Mouse (Mus musculus): ENCODE results near the gene Slc16a7. TPM values are rescaled to one million over a fixed set of nuclear protein-coding genes. Genes with fewer than 3 reads are reported as not detected.

The Slc16a7 gene
- total RNA-seq (2017), result 13.7 to 31.0 TPM (median 27.2 TPM) in 3 replicates

- peak; percentile 45 for ATAC-seq (replicated peaks; ENCODE audit: insufficient number of reproducible peaks, low FRiP score, low TSS enrichment, poor library complexity, severe bottlenecking)
These were observed at the start of gene Slc16a7 for GRCm38 (mm10) chr10:125388876-125389786. Gene Slc16a7 (minus strand): TSS chr10:125389465.

- no peak for ATAC-seq (replicated peaks; ENCODE audit: insufficient number of reproducible peaks, low FRiP score, low TSS enrichment, poor library complexity, severe bottlenecking)
These were observed 29.5 kb upstream of the Slc16a7 start for GRCm38 (mm10) chr10:125418795-125419194.

- no peak for ATAC-seq (replicated peaks; ENCODE audit: insufficient number of reproducible peaks, low FRiP score, low TSS enrichment, poor library complexity, severe bottlenecking)
These were observed 10.5 kb upstream of the Slc16a7 start for GRCm38 (mm10) chr10:125399796-125400195.

- peak; percentile 47 for ATAC-seq (replicated peaks; ENCODE audit: insufficient number of reproducible peaks, low FRiP score, low TSS enrichment, poor library complexity, severe bottlenecking)
These were observed 746 bp upstream of the Slc16a7 start for GRCm38 (mm10) chr10:125390011-125390410.

GRCm38 (mm10) chr10:125388481-125388875, 787 bp downstream of the Slc16a7 start:
- ATAC-seq (replicated peaks; ENCODE audit: insufficient number of reproducible peaks, low FRiP score, low TSS enrichment, poor library complexity, severe bottlenecking), result peak; percentile 42

GRCm38 (mm10) chr10:125387782-125388415, 1.4 kb downstream of the Slc16a7 start:
- ATAC-seq (replicated peaks; ENCODE audit: insufficient number of reproducible peaks, low FRiP score, low TSS enrichment, poor library complexity, severe bottlenecking), result no peak

GRCm38 (mm10) chr10:125375526-125375925, 13.7 kb downstream of the Slc16a7 start:
- ATAC-seq (replicated peaks; ENCODE audit: insufficient number of reproducible peaks, low FRiP score, low TSS enrichment, poor library complexity, severe bottlenecking), result no peak

GRCm38 (mm10) chr10:125372666-125373065, 16.6 kb downstream of the Slc16a7 start:
- ATAC-seq (replicated peaks; ENCODE audit: insufficient number of reproducible peaks, low FRiP score, low TSS enrichment, poor library complexity, severe bottlenecking), result no peak

- ATAC-seq (replicated peaks; ENCODE audit: insufficient number of reproducible peaks, low FRiP score, low TSS enrichment, poor library complexity, severe bottlenecking), result no peak
These were observed 17.8 kb downstream of the Slc16a7 start for GRCm38 (mm10) chr10:125371451-125371850.

GRCm38 (mm10) chr10:125370037-125370610, 19.1 kb downstream of the Slc16a7 start:
- ATAC-seq (replicated peaks; ENCODE audit: insufficient number of reproducible peaks, low FRiP score, low TSS enrichment, poor library complexity, severe bottlenecking), result peak; percentile 88

- ATAC-seq (replicated peaks; ENCODE audit: insufficient number of reproducible peaks, low FRiP score, low TSS enrichment, poor library complexity, severe bottlenecking), result no peak
These were observed 30.8 kb downstream of the Slc16a7 start for GRCm38 (mm10) chr10:125358479-125358878.

GRCm38 (mm10) chr10:125352805-125353204, 36.5 kb downstream of the Slc16a7 start:
- ATAC-seq (replicated peaks; ENCODE audit: insufficient number of reproducible peaks, low FRiP score, low TSS enrichment, poor library complexity, severe bottlenecking), result no peak

GRCm38 (mm10) chr10:125348171-125348570, 41.1 kb downstream of the Slc16a7 start:
- no peak for ATAC-seq (replicated peaks; ENCODE audit: insufficient number of reproducible peaks, low FRiP score, low TSS enrichment, poor library complexity, severe bottlenecking)

- no peak for ATAC-seq (replicated peaks; ENCODE audit: insufficient number of reproducible peaks, low FRiP score, low TSS enrichment, poor library complexity, severe bottlenecking)
These were observed 42.1 kb downstream of the Slc16a7 start for GRCm38 (mm10) chr10:125347149-125347548.

- ATAC-seq (replicated peaks; ENCODE audit: insufficient number of reproducible peaks, low FRiP score, low TSS enrichment, poor library complexity, severe bottlenecking), result no peak
These were observed 42.9 kb downstream of the Slc16a7 start for GRCm38 (mm10) chr10:125346364-125346763.

- ATAC-seq (replicated peaks; ENCODE audit: insufficient number of reproducible peaks, low FRiP score, low TSS enrichment, poor library complexity, severe bottlenecking), result no peak
These were observed 43.7 kb downstream of the Slc16a7 start for GRCm38 (mm10) chr10:125345583-125345982.

GRCm38 (mm10) chr10:125342204-125342603, 47.1 kb downstream of the Slc16a7 start:
- no peak for ATAC-seq (replicated peaks; ENCODE audit: insufficient number of reproducible peaks, low FRiP score, low TSS enrichment, poor library complexity, severe bottlenecking)

GRCm38 (mm10) chr10:125333799-125334198, 55.5 kb downstream of the Slc16a7 start:
- no peak for ATAC-seq (replicated peaks; ENCODE audit: insufficient number of reproducible peaks, low FRiP score, low TSS enrichment, poor library complexity, severe bottlenecking)

GRCm38 (mm10) chr10:125331334-125331733, 57.9 kb downstream of the Slc16a7 start:
- no peak for ATAC-seq (replicated peaks; ENCODE audit: insufficient number of reproducible peaks, low FRiP score, low TSS enrichment, poor library complexity, severe bottlenecking)

Data from monocyte, adult 5-6 weeks (primary cell).